Mouse (Mus musculus): ENCODE measurements around the gene Gh. TPM values are rescaled to one million over a fixed set of nuclear protein-coding genes. Genes with fewer than 3 reads are reported as not detected.

Gh gene
- polyA plus RNA-seq, 1 experiment from 2014 or later, result not detected

GRCm38 (mm10) chr11:106282452-106282851 is 19.2 kb downstream of the Gh start:
- no peak for ATAC-seq (ENCODE audit: low FRiP score, low TSS enrichment)
- H3K9me3 ChIP-seq (ENCODE audit: control insufficient read depth, low read length), result no peaks in the 10 kb centered on the region
- no peaks in the 10 kb centered on the region for H3K27me3 ChIP-seq (ENCODE audit: control insufficient read depth, insufficient read depth, low read length)
- no peaks in the 10 kb centered on the region for H3K36me3 ChIP-seq (ENCODE audit: control insufficient read depth, insufficient read depth, low read length)
- H3K9ac ChIP-seq (ENCODE audit: low read depth, low read length), result no peak overlapping the region
- H3K27ac ChIP-seq (ENCODE audit: low read depth, low read length), result no peak overlapping the region
- H3K4me2 ChIP-seq (replicated peaks; ENCODE audit: low read depth, low read length), result no peak overlapping the region
- H3K4me3 ChIP-seq (ENCODE audit: low read length), result no peak overlapping the region
- 79% methylated on average over 6 of the region's 6 CpGs for WGBS
- H3K4me1 ChIP-seq (ENCODE audit: control insufficient read depth, insufficient read depth, low read length), result no peaks in the 10 kb centered on the region

GRCm38 (mm10) chr11:106276454-106276853 is 25.2 kb downstream of the Gh start, which contains the start of gene Tcam1:
TSS of gene Tcam1 (plus strand) at chr11:106276672.
- H3K27ac ChIP-seq (ENCODE audit: low read depth, low read length), result peak within 1 kb of the TSS; percentile 48; the same call in 1 of the 2 replicates
- H3K4me1 ChIP-seq (ENCODE audit: control insufficient read depth, insufficient read depth, low read length), result peaks cover 5% of the 10 kb centered on the region
- 0 out of 2 replicates have a peak within 1 kb of the TSS, but pooled peaks have one; percentile 11 for H3K4me3 ChIP-seq (ENCODE audit: low read length)
- H3K27me3 ChIP-seq (ENCODE audit: control insufficient read depth, insufficient read depth, low read length), result no peaks in the 10 kb centered on the region
- H3K4me2 ChIP-seq (replicated peaks; ENCODE audit: low read depth, low read length), result peak within 1 kb of the TSS; percentile 39
- no peak within 1 kb of the TSS for H3K9ac ChIP-seq (ENCODE audit: low read depth, low read length)
- no peaks in the 10 kb centered on the region for H3K36me3 ChIP-seq (ENCODE audit: control insufficient read depth, insufficient read depth, low read length)
- peak; percentile 44 for ATAC-seq (ENCODE audit: low FRiP score, low TSS enrichment)
- 6% methylated on average over 25 of the region's 25 CpGs for WGBS
- H3K9me3 ChIP-seq (ENCODE audit: control insufficient read depth, low read length), result no peaks in the 10 kb centered on the region

GRCm38 (mm10) chr11:106274971-106275411 is 26.7 kb downstream of the Gh start:
- Histone ChIP-seq H3K4me1 (ENCODE audit: control insufficient read depth, insufficient read depth, low read length) (peaks cover 15% of the 10 kb centered on the region), H3K27me3 (ENCODE audit: control insufficient read depth, insufficient read depth, low read length) (no peaks in the 10 kb centered on the region), H3K9me3 (ENCODE audit: control insufficient read depth, low read length) (no peaks in the 10 kb centered on the region), H3K4me2 (replicated peaks; ENCODE audit: low read depth, low read length) (no peak overlapping the region), H3K27ac (ENCODE audit: low read depth, low read length) (peak overlapping the region; percentile 48; the same call in 1 of the 2 replicates), H3K4me3 (ENCODE audit: low read length) (no peak overlapping the region), H3K9ac (ENCODE audit: low read depth, low read length) (no peak overlapping the region), H3K36me3 (ENCODE audit: control insufficient read depth, insufficient read depth, low read length) (no peaks in the 10 kb centered on the region)
- peak; percentile 23 for ATAC-seq (ENCODE audit: low FRiP score, low TSS enrichment)
- 32% methylated on average over 7 of the region's 7 CpGs for WGBS

GRCm38 (mm10) chr11:106274374-106274773 is 27.3 kb downstream of the Gh start:
- Histone ChIP-seq H3K36me3 (ENCODE audit: control insufficient read depth, insufficient read depth, low read length) (no peaks in the 10 kb centered on the region), H3K9me3 (ENCODE audit: control insufficient read depth, low read length) (no peaks in the 10 kb centered on the region), H3K27ac (ENCODE audit: low read depth, low read length) (peak overlapping the region; percentile 48; the same call in 1 of the 2 replicates), H3K9ac (ENCODE audit: low read depth, low read length) (no peak overlapping the region), H3K4me3 (ENCODE audit: low read length) (no peak overlapping the region), H3K27me3 (ENCODE audit: control insufficient read depth, insufficient read depth, low read length) (no peaks in the 10 kb centered on the region), H3K4me2 (replicated peaks; ENCODE audit: low read depth, low read length) (no peak overlapping the region), H3K4me1 (ENCODE audit: control insufficient read depth, insufficient read depth, low read length) (peaks cover 18% of the 10 kb centered on the region)
- WGBS, result 63% methylated on average over 1 of the region's 1 CpGs
- no peak for ATAC-seq (ENCODE audit: low FRiP score, low TSS enrichment)

- Histone ChIP-seq H3K4me3 (ENCODE audit: low read length) (no peak overlapping the region), H3K9me3 (ENCODE audit: control insufficient read depth, low read length) (no peaks in the 10 kb centered on the region), H3K4me1 (ENCODE audit: control insufficient read depth, insufficient read depth, low read length) (peaks cover 23% of the 10 kb centered on the region), H3K27me3 (ENCODE audit: control insufficient read depth, insufficient read depth, low read length) (no peaks in the 10 kb centered on the region), H3K27ac (ENCODE audit: low read depth, low read length) (peak overlapping the region; percentile 48; the same call in 1 of the 2 replicates), H3K4me2 (replicated peaks; ENCODE audit: low read depth, low read length) (no peak overlapping the region), H3K9ac (ENCODE audit: low read depth, low read length) (no peak overlapping the region), H3K36me3 (ENCODE audit: control insufficient read depth, insufficient read depth, low read length) (no peaks in the 10 kb centered on the region)
- no peak for ATAC-seq (ENCODE audit: low FRiP score, low TSS enrichment)
- WGBS, result 93% methylated on average over 6 of the region's 6 CpGs
These were observed 27.9 kb downstream of the Gh start for GRCm38 (mm10) chr11:106273811-106274210.

- H3K36me3 ChIP-seq (ENCODE audit: control insufficient read depth, insufficient read depth, low read length), result no peaks in the 10 kb centered on the region; the same call in 1 of the 2 replicates
- H3K4me3 ChIP-seq (ENCODE audit: low read length), result peak overlapping the region; percentile 78
- H3K9ac ChIP-seq (ENCODE audit: low read depth, low read length), result peak overlapping the region; percentile 60
- peaks cover 28% of the 10 kb centered on the region for H3K4me1 ChIP-seq (ENCODE audit: control insufficient read depth, insufficient read depth, low read length)
- H3K4me2 ChIP-seq (replicated peaks; ENCODE audit: low read depth, low read length), result peak overlapping the region; percentile 68
- H3K27me3 ChIP-seq (ENCODE audit: control insufficient read depth, insufficient read depth, low read length), result no peaks in the 10 kb centered on the region
- peak overlapping the region; percentile 84 for H3K27ac ChIP-seq (ENCODE audit: low read depth, low read length)
- 10% methylated on average over 16 of the region's 16 CpGs for WGBS
- H3K9me3 ChIP-seq (ENCODE audit: control insufficient read depth, low read length), result no peaks in the 10 kb centered on the region
- peak; percentile 11; the same call in 1 of the 2 replicates for ATAC-seq (ENCODE audit: low FRiP score, low TSS enrichment)
These were observed 28.4 kb downstream of the Gh start for GRCm38 (mm10) chr11:106273311-106273684.

GRCm38 (mm10) chr11:106272644-106273310 is 28.9 kb downstream of the Gh start, which contains the start of gene Smarcd2:
TSS of gene Smarcd2 (minus strand) at chr11:106272972.
- H3K9ac ChIP-seq (ENCODE audit: low read depth, low read length), result peak within 1 kb of the TSS; percentile 94
- peak within 1 kb of the TSS; percentile 76 for H3K4me2 ChIP-seq (replicated peaks; ENCODE audit: low read depth, low read length)
- no peaks in the 10 kb centered on the region for H3K9me3 ChIP-seq (ENCODE audit: control insufficient read depth, low read length)
- peak; percentile 94 for ATAC-seq (ENCODE audit: low FRiP score, low TSS enrichment)
- H3K4me1 ChIP-seq (ENCODE audit: control insufficient read depth, insufficient read depth, low read length), result peaks cover 34% of the 10 kb centered on the region
- WGBS, result under 1% methylated on average over 66 of the region's 72 CpGs
- peak within 1 kb of the TSS; percentile 78 for H3K4me3 ChIP-seq (ENCODE audit: low read length)
- peak within 1 kb of the TSS; percentile 91 for H3K27ac ChIP-seq (ENCODE audit: low read depth, low read length)
- H3K27me3 ChIP-seq (ENCODE audit: control insufficient read depth, insufficient read depth, low read length), result no peaks in the 10 kb centered on the region
- peaks cover 2% of the 10 kb centered on the region for H3K36me3 ChIP-seq (ENCODE audit: control insufficient read depth, insufficient read depth, low read length)

GRCm38 (mm10) chr11:106271794-106272643 is 29.6 kb downstream of the Gh start:
- Histone ChIP-seq H3K9me3 (ENCODE audit: control insufficient read depth, low read length) (no peaks in the 10 kb centered on the region), H3K4me3 (ENCODE audit: low read length) (peak overlapping the region; percentile 78), H3K27me3 (ENCODE audit: control insufficient read depth, insufficient read depth, low read length) (no peaks in the 10 kb centered on the region), H3K9ac (ENCODE audit: low read depth, low read length) (peak overlapping the region; percentile 94), H3K27ac (ENCODE audit: low read depth, low read length) (peak overlapping the region; percentile 91), H3K4me2 (replicated peaks; ENCODE audit: low read depth, low read length) (peak overlapping the region; percentile 76), H3K36me3 (ENCODE audit: control insufficient read depth, insufficient read depth, low read length) (peaks cover 9% of the 10 kb centered on the region), H3K4me1 (ENCODE audit: control insufficient read depth, insufficient read depth, low read length) (peaks cover 38% of the 10 kb centered on the region)
- ATAC-seq (ENCODE audit: low FRiP score, low TSS enrichment), result peak; percentile 37; the same call in 1 of the 2 replicates
- 2% methylated on average over 41 of the region's 41 CpGs for WGBS
